Mouse (Mus musculus) liver, adult (tissue): ENCODE measurements around the gene Tanc1.

Source experiments
- GATA4 ChIP-seq: IDR thresholded peaks from 2 replicates; pipeline ENCODE4 v1.6.1; 2014; ENCODE audit warnings: mild to moderate bottlenecking, low read length; ENCODE audit not compliant: insufficient replicate concordance

Gene Tanc1

GRCm38 (mm10) chr2:59600980-59601379, 10.9 kb upstream of the Tanc1 start:
- no peak for TF ChIP-seq GATA4

DNA sequence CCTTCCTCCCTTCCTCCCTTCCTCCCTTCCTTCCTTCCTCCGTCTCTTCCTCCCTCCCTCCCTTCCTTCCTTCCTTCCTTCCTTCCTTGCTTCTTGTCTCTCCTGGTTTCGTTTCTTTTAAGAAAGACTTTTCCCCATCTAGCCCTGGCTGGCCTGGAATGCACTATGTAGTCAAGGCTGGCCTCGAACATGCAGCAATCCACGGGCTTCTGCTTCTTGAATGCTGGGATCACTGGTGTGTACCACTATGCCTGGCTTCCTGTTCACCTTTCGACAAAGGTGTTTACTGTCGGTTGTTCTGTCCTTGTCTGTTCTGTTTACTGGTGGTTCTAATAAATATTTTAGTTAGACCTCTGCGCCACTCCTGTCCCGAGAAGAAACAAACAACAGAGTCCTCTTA, 10.4 kb upstream of the Tanc1 start:
- no peak for TF ChIP-seq GATA4

DNA sequence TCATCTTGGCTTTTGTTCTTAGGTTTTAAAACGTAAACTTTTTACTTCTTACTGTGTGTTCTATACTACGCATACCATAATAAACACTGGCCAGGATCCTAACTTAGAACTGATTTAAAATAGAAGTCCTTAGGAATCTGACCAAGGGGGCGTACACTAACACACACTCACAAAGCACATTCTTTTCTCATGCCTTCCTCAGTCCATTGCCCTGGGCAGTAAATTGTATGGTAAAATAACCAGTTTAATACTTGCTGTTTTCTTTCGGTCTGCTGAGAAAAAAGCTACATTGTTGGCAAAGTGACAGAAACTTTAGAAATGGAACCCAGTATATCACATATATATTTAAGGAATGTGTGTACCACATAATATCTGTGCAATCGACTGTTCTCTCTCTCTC, 2.9 kb upstream of the Tanc1 start:
- TF ChIP-seq GATA4: no peak

- no peak for TF ChIP-seq GATA4
These were observed 529 bp upstream of the Tanc1 start for GRCm38 (mm10) chr2:59611216-59611810.

GRCm38 (mm10) chr2:59612733-59613473, 1.1 kb downstream of the Tanc1 start:
- peak; percentile 7; the same call in 1 of the 2 replicates for TF ChIP-seq GATA4

- TF ChIP-seq GATA4: no peak
These were observed 1.7 kb downstream of the Tanc1 start for GRCm38 (mm10) chr2:59613474-59614019.

DNA sequence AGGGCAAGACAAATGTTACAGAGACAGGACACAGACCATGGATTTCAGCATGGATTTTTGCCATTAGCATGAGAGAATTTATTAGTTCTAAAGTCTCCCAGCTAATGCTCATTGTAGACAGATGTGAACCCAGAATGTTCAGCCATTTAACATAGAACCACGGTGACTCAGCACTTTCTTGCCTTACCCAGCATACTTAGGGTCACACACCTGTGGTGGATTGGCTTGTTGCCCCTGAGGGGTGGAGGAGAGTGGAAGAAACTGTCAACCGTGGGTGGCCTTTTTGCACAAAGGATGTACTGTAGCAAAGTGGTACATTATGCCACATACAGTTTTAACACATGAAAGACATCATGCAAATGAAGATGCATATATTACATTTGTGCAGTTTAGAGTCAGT, 5.0 kb downstream of the Tanc1 start:
- no peak for TF ChIP-seq GATA4

DNA sequence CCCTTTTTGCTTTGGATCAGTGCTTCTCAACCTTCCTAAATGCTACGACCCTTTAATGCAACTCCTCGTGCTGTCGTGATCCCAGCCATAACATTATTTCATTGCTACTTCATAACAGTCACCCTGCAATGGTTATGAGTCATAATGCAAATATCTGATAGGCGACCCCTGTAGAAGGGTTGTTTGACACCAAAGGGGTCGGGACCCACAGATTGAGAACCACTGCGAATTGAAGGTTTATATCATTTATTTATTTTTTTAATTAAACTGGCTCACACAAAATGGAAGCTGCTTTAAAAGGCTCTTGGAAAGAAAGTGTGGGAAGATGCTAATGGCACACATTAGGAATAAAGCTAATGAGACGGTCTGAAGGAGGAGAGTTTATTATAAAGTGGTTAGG, 7.2 kb downstream of the Tanc1 start:
- TF ChIP-seq GATA4: no peak

DNA sequence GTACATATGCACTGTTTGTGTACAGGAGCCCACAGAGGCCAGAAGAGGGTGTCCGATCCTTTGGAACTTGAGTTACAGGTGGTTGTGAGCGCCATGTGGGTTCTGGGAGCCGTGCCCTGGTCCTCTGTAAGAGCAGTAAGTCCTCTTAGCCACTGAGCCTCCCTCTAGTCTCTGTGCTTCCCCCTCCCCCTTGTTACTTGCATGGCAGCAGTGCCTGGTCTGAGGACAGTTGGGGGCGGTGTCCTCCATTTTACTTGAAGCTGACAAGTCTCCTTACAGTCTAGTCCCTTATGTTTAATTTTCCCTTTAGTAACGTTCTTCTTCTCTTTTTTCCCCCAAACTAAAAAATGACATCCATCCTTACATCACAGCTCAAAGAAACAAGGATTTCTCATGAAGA, 8.8 kb downstream of the Tanc1 start:
- no peak for TF ChIP-seq GATA4

- no peak for TF ChIP-seq GATA4
These were observed 10.8 kb downstream of the Tanc1 start for GRCm38 (mm10) chr2:59622514-59623139.

DNA sequence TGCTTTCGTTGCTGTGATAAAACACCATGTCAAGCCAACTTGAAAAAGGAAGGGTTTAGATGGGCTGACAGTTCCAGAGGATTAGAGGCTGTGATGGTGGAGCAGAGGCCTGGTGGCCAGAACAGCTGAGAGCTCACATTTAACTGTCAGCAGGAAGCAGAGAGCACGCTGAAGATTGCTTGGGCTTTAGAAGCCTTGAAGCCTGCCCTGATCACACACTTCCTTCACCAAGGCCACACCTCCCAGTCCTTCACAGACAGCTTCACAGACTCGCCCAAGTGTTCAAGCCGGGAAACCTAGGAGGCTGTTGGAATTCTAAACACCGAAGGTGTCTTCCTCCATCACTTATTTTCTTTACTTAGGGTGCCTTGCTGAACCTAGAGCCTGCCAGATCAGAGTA, 12.0 kb downstream of the Tanc1 start:
- no peak for TF ChIP-seq GATA4

- no peak for TF ChIP-seq GATA4
These were observed 13.6 kb downstream of the Tanc1 start for GRCm38 (mm10) chr2:59625416-59625815.

GRCm38 (mm10) chr2:59625927-59626326, 14.1 kb downstream of the Tanc1 start:
- TF ChIP-seq GATA4: no peak

DNA sequence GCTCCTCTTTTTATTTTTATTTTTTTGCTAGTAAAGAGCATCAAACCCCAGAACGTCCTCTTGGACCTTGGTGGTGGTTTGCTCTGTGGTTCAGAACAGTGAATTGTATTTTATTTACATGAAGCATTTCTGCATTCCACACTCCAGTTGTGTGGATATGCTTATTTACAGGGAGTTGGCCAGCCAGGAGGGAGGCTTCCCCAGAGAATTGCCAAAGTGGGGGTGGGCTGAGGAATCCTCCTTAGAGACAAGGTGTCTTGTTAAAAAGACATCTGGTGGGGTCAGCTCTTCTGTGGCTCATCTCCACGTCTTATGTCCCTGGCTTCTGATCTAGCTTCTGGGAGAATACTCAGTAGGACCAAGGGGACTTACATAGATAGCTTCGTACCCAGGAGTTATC, 14.6 kb downstream of the Tanc1 start:
- TF ChIP-seq GATA4: no peak

- no peak for TF ChIP-seq GATA4
These were observed 15.7 kb downstream of the Tanc1 start for GRCm38 (mm10) chr2:59627502-59627901.
